Mouse (Mus musculus) embryo, embryonic 10.5 days (tissue): Measurements from ENCODE around the gene Mrgpra2a.
"Not testable (repeated sequence)": the region's sequence is repeated elsewhere in the genome, so short reads cannot be mapped to it uniquely, and the experiment has no call there.

Experiments used
- DNase-seq: peaks from one replicate; pipeline ENCODE4 v3.0.0-alpha.2; 2015; ENCODE audit warnings: low spot score

Mrgpra2a gene

GRCm38 (mm10) chr7:47452015-47452414 is at the start of gene Mrgpra2a:
Mrgpra2a (minus strand) TSS chr7:47452139.
- not testable (repeated sequence) for DNase-seq

- not testable (repeated sequence) for DNase-seq
Measured at GRCm38 (mm10) chr7:47491266-47491665, 39.3 kb upstream of the Mrgpra2a start.

GRCm38 (mm10) chr7:47489438-47489837 is 37.5 kb upstream of the Mrgpra2a start:
- not testable (repeated sequence) for DNase-seq

- not testable (repeated sequence) for DNase-seq
Measured at GRCm38 (mm10) chr7:47483181-47483580, 31.2 kb upstream of the Mrgpra2a start.

- not testable (repeated sequence) for DNase-seq
Measured at GRCm38 (mm10) chr7:47473904-47474303, 22.0 kb upstream of the Mrgpra2a start.

- DNase-seq = not testable (repeated sequence)
Measured at GRCm38 (mm10) chr7:47465278-47465981, 13.5 kb upstream of the Mrgpra2a start.

GRCm38 (mm10) chr7:47445729-47446128 is 6.2 kb downstream of the Mrgpra2a start:
- DNase-seq = not testable (repeated sequence)

GRCm38 (mm10) chr7:47436463-47436862 is 15.5 kb downstream of the Mrgpra2a start:
- not testable (repeated sequence) for DNase-seq

- not testable (repeated sequence) for DNase-seq
Measured at GRCm38 (mm10) chr7:47427815-47428508, 24.0 kb downstream of the Mrgpra2a start.

GRCm38 (mm10) chr7:47410602-47411001 is 41.3 kb downstream of the Mrgpra2a start:
- DNase-seq = no peak

- no peak for DNase-seq
Measured at GRCm38 (mm10) chr7:47409545-47409944, 42.4 kb downstream of the Mrgpra2a start.

- no peak for DNase-seq
Measured at GRCm38 (mm10) chr7:47401125-47401524, 50.8 kb downstream of the Mrgpra2a start.
